10 mouse cellular contexts compared by ENCODE assay signal in genomic region chr1:52148178-52148577, GRCm38 (mm10).
"Had no signal": no experiment of that assay in that cellular context is flagged by ENCODE, and none has a peak within 500 bp of the region (broad histone marks: within the 10 kb centered on the region; RNA-seq: fewer than 3 reads in every experiment).

No protein-coding gene starts in this region.

- H3K9me3 ChIP-seq: limb, embryonic 10.5 days; liver, embryonic 15.5 days had no signal

- H3K4me2 ChIP-seq: liver, embryonic 11.5 days; liver, embryonic 15.5 days had no signal

- ATAC-seq: intestine, postnatal 0 days; lung, postnatal 0 days had no signal

- H3K27me3 ChIP-seq: liver, embryonic 15.5 days had no signal

- DNase-seq: lung, adult 2 months; lung, postnatal 36 days; midbrain, embryonic 14.5 days had no signal

- H3K4me3 ChIP-seq: left cerebral cortex, adult 2 months; limb, embryonic 10.5 days; liver, embryonic 15.5 days had no signal

- H3K27ac ChIP-seq: limb, embryonic 10.5 days; liver, embryonic 15.5 days; stomach, postnatal 0 days had no signal

- H3K9ac ChIP-seq: liver, embryonic 15.5 days had no signal
